ENCODE assay signal across 13 mouse cellular contexts in genomic region chr16:85139178-85139604, GRCm38 (mm10). TPM values are rescaled to one million over a fixed set of nuclear protein-coding genes. Genes with fewer than 3 reads are reported as not detected.
DNase-seq lines count a peak whose midpoint lies in the region; ATAC-seq lines count a peak whose summit lies in the region.
"Had no signal": no experiment of that assay in that cellular context is flagged by ENCODE, and none has a peak within 500 bp of the region (broad histone marks: within the 10 kb centered on the region; RNA-seq: fewer than 3 reads in every experiment).

No protein-coding gene starts in this region.

- H3K4me2 ChIP-seq in embryonic facial prominence, embryonic 12.5 days (replicated peaks) = peak overlapping the region; percentile 2; the same call in 1 of the 2 replicates
- no peak overlapping the region for H3K4me2 ChIP-seq in hindbrain, embryonic 14.5 days (replicated peaks)
- H3K4me2 ChIP-seq in midbrain, embryonic 15.5 days = peak overlapping the region; percentile 16; the same call in 1 of the 2 replicates
- H3K4me2 ChIP-seq: liver, embryonic 13.5 days had no signal

- intact Hi-C loops in left cerebral cortex, postnatal 25 days (cut with DNase I) = no loop called here

- no peak overlapping the region for H3K9ac ChIP-seq in embryonic facial prominence, embryonic 12.5 days
- H3K9ac ChIP-seq in hindbrain, embryonic 14.5 days = no peak overlapping the region
- H3K9ac ChIP-seq in midbrain, embryonic 15.5 days = no peak overlapping the region
- H3K9ac ChIP-seq: liver, embryonic 13.5 days had no signal

- H3K27ac ChIP-seq in embryonic facial prominence, embryonic 12.5 days = peak overlapping the region; percentile 12; the same call in 1 of the 2 replicates
- no peak overlapping the region for H3K27ac ChIP-seq in hindbrain, embryonic 14.5 days
- H3K27ac ChIP-seq in midbrain, embryonic 15.5 days = 0 out of 2 replicates have a peak overlapping the region, but pooled peaks have one; percentile 17
- H3K27ac ChIP-seq: liver, embryonic 13.5 days had no signal

- H3K9me3 ChIP-seq in embryonic facial prominence, embryonic 12.5 days = no peaks in the 10 kb centered on the region
- no peaks in the 10 kb centered on the region for H3K9me3 ChIP-seq in hindbrain, embryonic 14.5 days (ENCODE audit: control insufficient read depth, low read length)
- H3K9me3 ChIP-seq in midbrain, embryonic 15.5 days = no peaks in the 10 kb centered on the region
- H3K9me3 ChIP-seq: liver, embryonic 13.5 days had no signal

- no peak overlapping the region for H3K4me3 ChIP-seq in embryonic facial prominence, embryonic 12.5 days
- no peak overlapping the region for H3K4me3 ChIP-seq in hindbrain, embryonic 14.5 days (replicated peaks; ENCODE audit: low read length)
- H3K4me3 ChIP-seq in midbrain, embryonic 15.5 days = no peak overlapping the region
- H3K4me3 ChIP-seq: liver, embryonic 13.5 days had no signal

- peaks cover 17% of the 10 kb centered on the region for H3K4me1 ChIP-seq in embryonic facial prominence, embryonic 12.5 days
- peaks cover 13% of the 10 kb centered on the region; the same call in 1 of the 2 replicates for H3K4me1 ChIP-seq in hindbrain, embryonic 14.5 days (replicated peaks; ENCODE audit: control insufficient read depth, insufficient read depth, low read length)
- H3K4me1 ChIP-seq in midbrain, embryonic 15.5 days = peaks cover 10% of the 10 kb centered on the region
- H3K4me1 ChIP-seq: liver, embryonic 13.5 days had no signal

- WGBS in embryonic facial prominence, embryonic 12.5 days = 22% methylated on average over 9 of the region's 9 CpGs
- 31% methylated on average over 9 of the region's 9 CpGs for WGBS in hindbrain, embryonic 14.5 days
- 30% methylated on average over 9 of the region's 9 CpGs for WGBS in midbrain, embryonic 15.5 days

- ATAC-seq in embryonic facial prominence, embryonic 12.5 days (ENCODE audit: insufficient number of reproducible peaks, insufficient read depth, low FRiP score, low TSS enrichment) = no peak
- ATAC-seq in hindbrain, embryonic 14.5 days (ENCODE audit: low FRiP score) = peak; percentile 31; the same call in 1 of the 2 replicates
- peak; percentile 34; the same call in 1 of the 2 replicates for ATAC-seq in midbrain, embryonic 15.5 days (replicated peaks)
- ATAC-seq in frontal cortex, adult (ENCODE audit: low TSS enrichment) = no peak

- H3K27me3 ChIP-seq in embryonic facial prominence, embryonic 12.5 days = no peaks in the 10 kb centered on the region
- no peaks in the 10 kb centered on the region for H3K27me3 ChIP-seq in hindbrain, embryonic 14.5 days (ENCODE audit: control insufficient read depth, insufficient read depth, low read length)
- no peaks in the 10 kb centered on the region for H3K27me3 ChIP-seq in midbrain, embryonic 15.5 days (replicated peaks)
- H3K27me3 ChIP-seq: liver, embryonic 13.5 days had no signal

- peak; percentile 1 for DNase-seq in heart, postnatal 4 days
- DNase-seq in heart, adult 18-20 months = no peak
- DNase-seq in hindbrain, embryonic 14.5 days (ENCODE audit: low spot score) = no peak
- DNase-seq in urinary bladder, adult 18-20 months (ENCODE audit: low spot score in 2 of 2) = no peak
- DNase-seq in left cerebral cortex, postnatal 25 days (ENCODE audit: low spot score in 2 of 2) = no peak
- DNase-seq: cerebellum, adult 11-12 months; kidney, postnatal 10 days; liver, embryonic 13.5 days; right cerebral cortex, postnatal 4 days; thymus, adult 18-20 months had no signal

- no peaks in the 10 kb centered on the region for H3K36me3 ChIP-seq in embryonic facial prominence, embryonic 12.5 days
- no peaks in the 10 kb centered on the region for H3K36me3 ChIP-seq in hindbrain, embryonic 14.5 days (replicated peaks; ENCODE audit: control insufficient read depth, insufficient read depth)
- no peaks in the 10 kb centered on the region for H3K36me3 ChIP-seq in midbrain, embryonic 15.5 days (replicated peaks)
- H3K36me3 ChIP-seq: liver, embryonic 13.5 days had no signal

RNA-seq across cellular contexts. Expression of gene App, which starts 34.4 kb away (rescaled TPM):
- 100 to 1,000 TPM; 241 to 243 TPM for total RNA-seq in heart, postnatal 4 days (2021)
- total RNA-seq in heart, adult 18-20 months (2021) = 100 to 1,000 TPM; 132 to 140 TPM
- 197 and 224 TPM in 2 replicates for polyA plus RNA-seq in embryonic facial prominence, embryonic 12.5 days (2016; fragmentation: Nextera tagmentation; extraction: Ambion mirVana)
- polyA plus RNA-seq in hindbrain, embryonic 14.5 days (2014; fragmentation: Nextera tagmentation; extraction: Ambion mirVana) = 430 and 468 TPM in 2 replicates
- 413 and 416 TPM in 2 replicates for polyA plus RNA-seq in midbrain, embryonic 15.5 days (2015; fragmentation: Nextera tagmentation; extraction: Ambion mirVana)
- total RNA-seq in left cerebral cortex, postnatal 25 days (2021) = 1,000 to 10,000 TPM; 1,358 to 1,417 TPM

Comparison
In these comparisons a context has a peak if more than half of its experiments do, and no peak if none do; other contexts are left out.
1. ATAC-seq: peak in hindbrain, embryonic 14.5 days (single experiment) and midbrain, embryonic 15.5 days (single experiment); none in embryonic facial prominence, embryonic 12.5 days (single experiment) and frontal cortex, adult (single experiment).
2. RNA of gene App, which starts 34.4 kb away (total RNA-seq): 1,358 to 1,417 TPM in left cerebral cortex, postnatal 25 days; 241 to 243 TPM in heart, postnatal 4 days and 132 to 140 TPM in heart, adult 18-20 months; every median in the first group is over 4 times any median in the second.